Mouse (Mus musculus): ENCODE measurements around the gene Anxa5. TPM values are rescaled to one million over a fixed set of nuclear protein-coding genes. Genes with fewer than 3 reads are reported as not detected.

Anxa5 gene
- 313 TPM for polyA plus RNA-seq (2012; fragmentation: generic; extraction: Trizol)

GRCm38 (mm10) chr3:36475532-36476087, at the start of gene Anxa5, which contains the start of gene 1810062G17Rik:
Gene Anxa5 (minus strand): TSS chr3:36475894.
Gene 1810062G17Rik (plus strand): TSS chr3:36475937.
- Histone ChIP-seq H3K4me2 (ENCODE audit: low read depth) (peak within 1 kb of the TSS; percentile 77), H3K4me3 (peak within 1 kb of the TSS; percentile 90), H3K79me2 (ENCODE audit: control insufficient read depth, insufficient read depth) (peaks cover 48% of the 10 kb centered on the region), H3ac (ENCODE audit: control insufficient read depth, insufficient read length) (peak within 1 kb of the TSS; percentile 29), H3K36me3 (ENCODE audit: control insufficient read depth, insufficient read depth) (no peaks in the 10 kb centered on the region), H3K27me3 (ENCODE audit: control insufficient read depth, insufficient read depth, insufficient read length) (no peaks in the 10 kb centered on the region)
- TF ChIP-seq POLR2A (IDR thresholded peaks at IDR 0.05; ENCODE audit: insufficient read length, low read depth), result peak; percentile 89
- no peak for TF ChIP-seq TCF12 (IDR thresholded peaks at IDR 0.05; ENCODE audit: insufficient read depth, poor library complexity, severe bottlenecking)
- TF ChIP-seq POLR2AphosphoS2 (IDR thresholded peaks at IDR 0.05; ENCODE audit: insufficient read length, low read depth), result peak; percentile 98
- peak; percentile 94 for TF ChIP-seq SRF (IDR thresholded peaks at IDR 0.05; ENCODE audit: control insufficient read depth, insufficient read length, low read depth)
- TF ChIP-seq MYOG (IDR thresholded peaks at IDR 0.05; ENCODE audit: control insufficient read depth in 1 of 3, insufficient read depth in 1 of 3, insufficient read length in 2 of 3, low read depth in 2 of 3), result peak in 2 of 3 experiments; percentile 47 to 66
- no peak for TF ChIP-seq CEBPB (IDR thresholded peaks at IDR 0.05; ENCODE audit: insufficient read depth, poor library complexity, severe bottlenecking)
- TF ChIP-seq MYOD1 (IDR thresholded peaks at IDR 0.05; ENCODE audit: control insufficient read depth in 1 of 3, insufficient read length in 2 of 3, low read depth in 2 of 3), result peak in 2 of 3 experiments; percentile 66 to 83

GRCm38 (mm10) chr3:36524466-36524865, 48.8 kb upstream of the Anxa5 start:
- Histone ChIP-seq H3K36me3 (ENCODE audit: control insufficient read depth, insufficient read depth) (no peaks in the 10 kb centered on the region), H3K27me3 (ENCODE audit: control insufficient read depth, insufficient read depth, insufficient read length) (peaks cover 16% of the 10 kb centered on the region), H3K4me3 (no peak overlapping the region), H3K79me2 (ENCODE audit: control insufficient read depth, insufficient read depth) (no peaks in the 10 kb centered on the region), H3ac (ENCODE audit: control insufficient read depth, insufficient read length) (no peak overlapping the region), H3K4me2 (ENCODE audit: low read depth) (no peak overlapping the region)
- no peak for TF ChIP-seq POLR2A (IDR thresholded peaks at IDR 0.05; ENCODE audit: insufficient read length, low read depth)
- TF ChIP-seq POLR2AphosphoS2 (IDR thresholded peaks at IDR 0.05; ENCODE audit: insufficient read length, low read depth), result no peak
- no peak for TF ChIP-seq CEBPB (IDR thresholded peaks at IDR 0.05; ENCODE audit: insufficient read depth, poor library complexity, severe bottlenecking)
- no peak for TF ChIP-seq MYOG (IDR thresholded peaks at IDR 0.05; ENCODE audit: control insufficient read depth in 1 of 3, insufficient read depth in 1 of 3, insufficient read length in 2 of 3, low read depth in 2 of 3)
- TF ChIP-seq REST (IDR thresholded peaks at IDR 0.05; ENCODE audit: insufficient read depth, insufficient read length), result no peak
- TF ChIP-seq TCF12 (IDR thresholded peaks at IDR 0.05; ENCODE audit: insufficient read depth, poor library complexity, severe bottlenecking), result no peak
- no peak for TF ChIP-seq SRF (IDR thresholded peaks at IDR 0.05; ENCODE audit: control insufficient read depth, insufficient read length, low read depth)
- TF ChIP-seq USF1 (IDR thresholded peaks at IDR 0.05; ENCODE audit: low read depth), result no peak

- Histone ChIP-seq H3K4me3 (no peak overlapping the region), H3K4me2 (ENCODE audit: low read depth) (no peak overlapping the region), H3K79me2 (ENCODE audit: control insufficient read depth, insufficient read depth) (no peaks in the 10 kb centered on the region), H3K27me3 (ENCODE audit: control insufficient read depth, insufficient read depth, insufficient read length) (peaks cover 16% of the 10 kb centered on the region), H3ac (ENCODE audit: control insufficient read depth, insufficient read length) (no peak overlapping the region), H3K36me3 (ENCODE audit: control insufficient read depth, insufficient read depth) (no peaks in the 10 kb centered on the region)
- TF ChIP-seq POLR2A (IDR thresholded peaks at IDR 0.05; ENCODE audit: insufficient read length, low read depth) (no peak), TCF12 (IDR thresholded peaks at IDR 0.05; ENCODE audit: insufficient read depth, poor library complexity, severe bottlenecking) (no peak), MYOG (IDR thresholded peaks at IDR 0.05; ENCODE audit: control insufficient read depth in 1 of 3, insufficient read depth in 1 of 3, insufficient read length in 2 of 3, low read depth in 2 of 3) (no peak), REST (IDR thresholded peaks at IDR 0.05; ENCODE audit: insufficient read depth, insufficient read length) (no peak), SRF (IDR thresholded peaks at IDR 0.05; ENCODE audit: control insufficient read depth, insufficient read length, low read depth) (no peak), E2F4 (IDR thresholded peaks at IDR 0.05; ENCODE audit: insufficient read depth) (no peak), CEBPB (IDR thresholded peaks at IDR 0.05; ENCODE audit: insufficient read depth, poor library complexity, severe bottlenecking) (no peak), MYOD1 (IDR thresholded peaks at IDR 0.05; ENCODE audit: control insufficient read depth in 1 of 3, insufficient read length in 2 of 3, low read depth in 2 of 3) (no peak), USF1 (IDR thresholded peaks at IDR 0.05; ENCODE audit: low read depth) (no peak), MAX (IDR thresholded peaks at IDR 0.05; ENCODE audit: low read depth) (no peak), POLR2AphosphoS2 (IDR thresholded peaks at IDR 0.05; ENCODE audit: insufficient read length, low read depth) (no peak), TCF3 (IDR thresholded peaks at IDR 0.05; ENCODE audit: insufficient read length, low read depth) (no peak)
Measured at GRCm38 (mm10) chr3:36522137-36522536, 46.4 kb upstream of the Anxa5 start.

- Histone ChIP-seq H3ac (ENCODE audit: control insufficient read depth, insufficient read length) (no peak within 1 kb of the TSS), H3K27me3 (ENCODE audit: control insufficient read depth, insufficient read depth, insufficient read length) (peaks cover 16% of the 10 kb centered on the region), H3K36me3 (ENCODE audit: control insufficient read depth, insufficient read depth) (no peaks in the 10 kb centered on the region), H3K79me2 (ENCODE audit: control insufficient read depth, insufficient read depth) (no peaks in the 10 kb centered on the region), H3K4me2 (ENCODE audit: low read depth) (no peak within 1 kb of the TSS), H3K4me3 (no peak within 1 kb of the TSS)
- TF ChIP-seq POLR2AphosphoS2 (IDR thresholded peaks at IDR 0.05; ENCODE audit: insufficient read length, low read depth), result no peak
- TF ChIP-seq TCF3 (IDR thresholded peaks at IDR 0.05; ENCODE audit: insufficient read length, low read depth), result no peak
- TF ChIP-seq REST (IDR thresholded peaks at IDR 0.05; ENCODE audit: insufficient read depth, insufficient read length), result no peak
- TF ChIP-seq MYOG (IDR thresholded peaks at IDR 0.05; ENCODE audit: control insufficient read depth in 1 of 3, insufficient read depth in 1 of 3, insufficient read length in 2 of 3, low read depth in 2 of 3), result no peak
- TF ChIP-seq MYOD1 (IDR thresholded peaks at IDR 0.05; ENCODE audit: control insufficient read depth in 1 of 3, insufficient read length in 2 of 3, low read depth in 2 of 3), result no peak
- no peak for TF ChIP-seq CEBPB (IDR thresholded peaks at IDR 0.05; ENCODE audit: insufficient read depth, poor library complexity, severe bottlenecking)
- no peak for TF ChIP-seq SRF (IDR thresholded peaks at IDR 0.05; ENCODE audit: control insufficient read depth, insufficient read length, low read depth)
Measured at GRCm38 (mm10) chr3:36521073-36522060, 45.7 kb upstream of the Anxa5 start, which contains the start of gene Gm11549. Gene Gm11549 (minus strand): TSS chr3:36521813.

Data from myocyte (in vitro differentiated cells).